Mouse (Mus musculus): ENCODE measurements around the gene Psmb6. TPM values are rescaled to one million over a fixed set of nuclear protein-coding genes. Genes with fewer than 3 reads are reported as not detected.

Psmb6 gene
- 912 and 933 TPM in 2 replicates for polyA plus RNA-seq (2015; fragmentation: Nextera tagmentation; extraction: Ambion mirVana)

- under 1% methylated on average over 25 of the region's 26 CpGs for WGBS
- Histone ChIP-seq H3K9ac (peak within 1 kb of the TSS; percentile 78), H3K27ac (no peak within 1 kb of the TSS; the same call in 1 of the 2 replicates), H3K4me2 (peak within 1 kb of the TSS; percentile 88), H3K9me3 (replicated peaks) (no peaks in the 10 kb centered on the region), H3K4me1 (peaks cover 20% of the 10 kb centered on the region), H3K36me3 (ENCODE audit: poor library complexity, severe bottlenecking) (peaks cover 30% of the 10 kb centered on the region), H3K4me3 (peak within 1 kb of the TSS; percentile 67), H3K27me3 (0 out of 2 replicates have a peak, but pooled peaks cover 2% of the 10 kb centered on the region)
- peak; percentile 96 for ATAC-seq
These were observed at the start of gene Psmb6 for GRCm38 (mm10) chr11:70525184-70525678. TSS of gene Psmb6 (plus strand) at chr11:70525367.

GRCm38 (mm10) chr11:70485498-70485897, 39.7 kb upstream of the Psmb6 start:
- H3K9me3 ChIP-seq (replicated peaks), result no peaks in the 10 kb centered on the region
- no peak for ATAC-seq
- no peaks in the 10 kb centered on the region for H3K4me1 ChIP-seq
- no peaks in the 10 kb centered on the region for H3K27me3 ChIP-seq
- H3K4me2 ChIP-seq, result no peak overlapping the region
- 63% methylated on average over 2 of the region's 2 CpGs for WGBS
- no peak overlapping the region for H3K9ac ChIP-seq
- no peaks in the 10 kb centered on the region for H3K36me3 ChIP-seq (ENCODE audit: poor library complexity, severe bottlenecking)
- no peak overlapping the region for H3K27ac ChIP-seq
- no peak overlapping the region for H3K4me3 ChIP-seq

GRCm38 (mm10) chr11:70487816-70488215, 37.4 kb upstream of the Psmb6 start:
- H3K4me1 ChIP-seq, result no peaks in the 10 kb centered on the region
- H3K4me3 ChIP-seq, result no peak overlapping the region
- no peaks in the 10 kb centered on the region for H3K36me3 ChIP-seq (ENCODE audit: poor library complexity, severe bottlenecking)
- H3K27me3 ChIP-seq, result no peaks in the 10 kb centered on the region
- no peak for ATAC-seq
- no peak overlapping the region for H3K27ac ChIP-seq
- no peak overlapping the region for H3K9ac ChIP-seq
- no peak overlapping the region for H3K4me2 ChIP-seq
- no peaks in the 10 kb centered on the region for H3K9me3 ChIP-seq (replicated peaks)
- 59% methylated on average over 4 of the region's 4 CpGs for WGBS

- no peak overlapping the region for H3K9ac ChIP-seq
- H3K4me1 ChIP-seq, result no peaks in the 10 kb centered on the region
- no peak overlapping the region for H3K4me3 ChIP-seq
- no peaks in the 10 kb centered on the region for H3K27me3 ChIP-seq
- no peaks in the 10 kb centered on the region for H3K9me3 ChIP-seq (replicated peaks)
- no peak overlapping the region for H3K27ac ChIP-seq
- ATAC-seq, result no peak
- no peak overlapping the region for H3K4me2 ChIP-seq
- H3K36me3 ChIP-seq (ENCODE audit: poor library complexity, severe bottlenecking), result no peaks in the 10 kb centered on the region
- WGBS, result 86% methylated on average over 3 of the region's 3 CpGs
These were observed 36.0 kb upstream of the Psmb6 start for GRCm38 (mm10) chr11:70489138-70489537.

- no peak overlapping the region for H3K27ac ChIP-seq
- H3K9ac ChIP-seq, result no peak overlapping the region
- H3K9me3 ChIP-seq (replicated peaks), result no peaks in the 10 kb centered on the region
- H3K4me2 ChIP-seq, result no peak overlapping the region
- 91% methylated on average over 6 of the region's 6 CpGs for WGBS
- ATAC-seq, result no peak
- no peak overlapping the region for H3K4me3 ChIP-seq
- H3K4me1 ChIP-seq, result no peaks in the 10 kb centered on the region
- H3K36me3 ChIP-seq (ENCODE audit: poor library complexity, severe bottlenecking), result no peaks in the 10 kb centered on the region
- no peaks in the 10 kb centered on the region for H3K27me3 ChIP-seq
These were observed 35.5 kb upstream of the Psmb6 start for GRCm38 (mm10) chr11:70489684-70490083.

GRCm38 (mm10) chr11:70499566-70500475, 25.3 kb upstream of the Psmb6 start:
- no peak overlapping the region for H3K27ac ChIP-seq
- no peak overlapping the region for H3K4me3 ChIP-seq
- no peak overlapping the region for H3K4me2 ChIP-seq
- no peaks in the 10 kb centered on the region for H3K4me1 ChIP-seq
- H3K9me3 ChIP-seq (replicated peaks), result no peaks in the 10 kb centered on the region
- no peaks in the 10 kb centered on the region for H3K27me3 ChIP-seq
- no peak for ATAC-seq
- H3K9ac ChIP-seq, result no peak overlapping the region
- no peaks in the 10 kb centered on the region for H3K36me3 ChIP-seq (ENCODE audit: poor library complexity, severe bottlenecking)
- 71% methylated on average over 14 of the region's 14 CpGs for WGBS

GRCm38 (mm10) chr11:70500476-70500812, 24.7 kb upstream of the Psmb6 start:
- no peaks in the 10 kb centered on the region for H3K36me3 ChIP-seq (ENCODE audit: poor library complexity, severe bottlenecking)
- H3K9me3 ChIP-seq (replicated peaks), result no peaks in the 10 kb centered on the region
- ATAC-seq, result no peak
- no peak overlapping the region for H3K9ac ChIP-seq
- no peak overlapping the region for H3K4me2 ChIP-seq
- H3K27ac ChIP-seq, result no peak overlapping the region
- no peaks in the 10 kb centered on the region for H3K27me3 ChIP-seq
- no peaks in the 10 kb centered on the region for H3K4me1 ChIP-seq
- 91% methylated on average over 1 of the region's 1 CpGs for WGBS
- H3K4me3 ChIP-seq, result no peak overlapping the region

- no peaks in the 10 kb centered on the region for H3K4me1 ChIP-seq
- H3K27me3 ChIP-seq, result no peaks in the 10 kb centered on the region
- no peak overlapping the region for H3K9ac ChIP-seq
- 77% methylated on average over 3 of the region's 3 CpGs for WGBS
- H3K9me3 ChIP-seq (replicated peaks), result no peaks in the 10 kb centered on the region
- H3K36me3 ChIP-seq (ENCODE audit: poor library complexity, severe bottlenecking), result no peaks in the 10 kb centered on the region
- no peak overlapping the region for H3K4me2 ChIP-seq
- no peak overlapping the region for H3K27ac ChIP-seq
- H3K4me3 ChIP-seq, result no peak overlapping the region
- no peak for ATAC-seq
These were observed 23.1 kb upstream of the Psmb6 start for GRCm38 (mm10) chr11:70502018-70502417.

GRCm38 (mm10) chr11:70504970-70505369, 20.2 kb upstream of the Psmb6 start, which contains the start of gene Tm4sf5:
TSS of gene Tm4sf5 (plus strand) at chr11:70505244.
- Histone ChIP-seq H3K4me3 (no peak within 1 kb of the TSS), H3K27me3 (no peaks in the 10 kb centered on the region), H3K9me3 (replicated peaks) (no peaks in the 10 kb centered on the region), H3K9ac (no peak within 1 kb of the TSS), H3K36me3 (ENCODE audit: poor library complexity, severe bottlenecking) (no peaks in the 10 kb centered on the region), H3K27ac (no peak within 1 kb of the TSS), H3K4me1 (0 out of 2 replicates have a peak, but pooled peaks cover 4% of the 10 kb centered on the region), H3K4me2 (no peak within 1 kb of the TSS)
- ATAC-seq, result no peak
- WGBS, result 82% methylated on average over 9 of the region's 9 CpGs

- Histone ChIP-seq H3K36me3 (ENCODE audit: poor library complexity, severe bottlenecking) (no peaks in the 10 kb centered on the region), H3K4me3 (no peak overlapping the region), H3K4me2 (no peak overlapping the region), H3K9ac (no peak overlapping the region), H3K27me3 (no peaks in the 10 kb centered on the region), H3K4me1 (0 out of 2 replicates have a peak, but pooled peaks cover 5% of the 10 kb centered on the region), H3K27ac (no peak overlapping the region), H3K9me3 (replicated peaks) (no peaks in the 10 kb centered on the region)
- ATAC-seq, result no peak
- 32% methylated on average over 4 of the region's 4 CpGs for WGBS
These were observed 18.8 kb upstream of the Psmb6 start for GRCm38 (mm10) chr11:70506385-70506784.

GRCm38 (mm10) chr11:70506962-70507515, 18.1 kb upstream of the Psmb6 start:
- WGBS, result 70% methylated on average over 7 of the region's 7 CpGs
- H3K9ac ChIP-seq, result no peak overlapping the region
- 0 out of 2 replicates have a peak, but pooled peaks cover 5% of the 10 kb centered on the region for H3K4me1 ChIP-seq

More at GRCm38 (mm10) chr11:70506962-70507515, 18.1 kb upstream of the Psmb6 start:
- H3K9me3 ChIP-seq (replicated peaks), result no peaks in the 10 kb centered on the region
- H3K27ac ChIP-seq, result no peak overlapping the region
- H3K4me2 ChIP-seq, result no peak overlapping the region
- no peak overlapping the region for H3K4me3 ChIP-seq
- no peak for ATAC-seq
- no peaks in the 10 kb centered on the region for H3K36me3 ChIP-seq (ENCODE audit: poor library complexity, severe bottlenecking)
- no peaks in the 10 kb centered on the region for H3K27me3 ChIP-seq

Data from forebrain, embryonic 13.5 days (tissue).